In genomic region chr11:6015011-6015431, GRCm38 (mm10) we compare ENCODE assay signal across 18 mouse cellular contexts. TPM values are rescaled to one million over a fixed set of nuclear protein-coding genes. Genes with fewer than 3 reads are reported as not detected.
DNase-seq lines count a peak whose midpoint lies in the region; ATAC-seq lines count a peak whose summit lies in the region.
"Had no signal": no experiment of that assay in that cellular context is flagged by ENCODE, and none has a peak within 500 bp of the region (broad histone marks: within the 10 kb centered on the region; RNA-seq: fewer than 3 reads in every experiment).

No protein-coding gene starts in this region.

- no peak overlapping the region for H3K27ac ChIP-seq in forebrain, embryonic 16.5 days (ENCODE audit: low read length)
- H3K27ac ChIP-seq in heart, embryonic 12.5 days (ENCODE audit: poor library complexity, severe bottlenecking): no peak overlapping the region
- H3K27ac ChIP-seq: embryonic facial prominence, embryonic 13.5 days; forebrain, embryonic 10.5 days; hindbrain, embryonic 10.5 days; kidney, postnatal 0 days; liver, embryonic 13.5 days; neural tube, embryonic 12.5 days had no signal

- H3K27me3 ChIP-seq in forebrain, embryonic 16.5 days (replicated peaks; ENCODE audit: control insufficient read depth, insufficient read depth, low read length): no peaks in the 10 kb centered on the region
- no peaks in the 10 kb centered on the region; the same call in 1 of the 2 replicates for H3K27me3 ChIP-seq in heart, embryonic 12.5 days (replicated peaks)
- H3K27me3 ChIP-seq: embryonic facial prominence, embryonic 13.5 days; liver, embryonic 13.5 days; neural tube, embryonic 12.5 days had no signal

- peaks cover 27% of the 10 kb centered on the region for H3K4me1 ChIP-seq in forebrain, embryonic 16.5 days (replicated peaks; ENCODE audit: control insufficient read depth, insufficient read depth, low read length)
- no peaks in the 10 kb centered on the region for H3K4me1 ChIP-seq in heart, embryonic 12.5 days (replicated peaks)
- H3K4me1 ChIP-seq: embryonic facial prominence, embryonic 13.5 days; forebrain, embryonic 10.5 days; liver, embryonic 13.5 days; neural tube, embryonic 12.5 days had no signal

- no peak overlapping the region for H3K4me3 ChIP-seq in forebrain, embryonic 16.5 days (replicated peaks; ENCODE audit: low read length)
- H3K4me3 ChIP-seq in heart, embryonic 12.5 days: no peak overlapping the region
- H3K4me3 ChIP-seq: embryonic facial prominence, embryonic 13.5 days; forebrain, embryonic 10.5 days; hindbrain, embryonic 10.5 days; liver, embryonic 13.5 days; neural tube, embryonic 12.5 days had no signal

- peaks cover 3% of the 10 kb centered on the region for H3K36me3 ChIP-seq in forebrain, embryonic 16.5 days (ENCODE audit: control insufficient read depth, insufficient read depth)
- H3K36me3 ChIP-seq in heart, embryonic 12.5 days: no peaks in the 10 kb centered on the region
- H3K36me3 ChIP-seq: embryonic facial prominence, embryonic 13.5 days; forebrain, embryonic 10.5 days; hindbrain, embryonic 10.5 days; neural tube, embryonic 12.5 days had no signal

- no peaks in the 10 kb centered on the region for H3K9me3 ChIP-seq in forebrain, embryonic 16.5 days (ENCODE audit: control insufficient read depth, low read length)
- peaks cover 4% of the 10 kb centered on the region; the same call in 1 of the 2 replicates for H3K9me3 ChIP-seq in heart, embryonic 12.5 days (replicated peaks)
- H3K9me3 ChIP-seq: embryonic facial prominence, embryonic 13.5 days; forebrain, embryonic 10.5 days; hindbrain, embryonic 10.5 days; liver, embryonic 13.5 days; neural tube, embryonic 12.5 days had no signal

- peak; percentile 71; the same call in 1 of the 2 replicates for ATAC-seq in cerebellum, adult (ENCODE audit: insufficient number of reproducible peaks, low FRiP score, low TSS enrichment)
- no peak for ATAC-seq in forebrain, embryonic 16.5 days
- ATAC-seq in erythroid progenitor cell, adult 5-6 weeks (replicated peaks; ENCODE audit: low FRiP score, poor library complexity, severe bottlenecking): no peak
- no peak for ATAC-seq in heart, embryonic 12.5 days (ENCODE audit: insufficient number of reproducible peaks, low FRiP score)
- ATAC-seq: activated CD4-positive, CD25-positive, alpha-beta regulatory T cell, adult 4 months; intestine, embryonic 16.5 days; midbrain, embryonic 16.5 days had no signal

- no peak for DNase-seq in cerebellum, postnatal 4 days (ENCODE audit: low spot score in 2 of 2)
- peak; percentile 64 for DNase-seq in adrenal gland, adult 8-10 months
- peak; percentile 94 for DNase-seq in cerebellum, adult 11-12 months
- peak; percentile 81 for DNase-seq in cerebellum, postnatal 36 days
- DNase-seq: liver, embryonic 13.5 days; thymus, adult 18-20 months had no signal

- H3K4me2 ChIP-seq in forebrain, embryonic 16.5 days (ENCODE audit: low read length): no peak overlapping the region
- H3K4me2 ChIP-seq in heart, embryonic 12.5 days: no peak overlapping the region
- H3K4me2 ChIP-seq: embryonic facial prominence, embryonic 13.5 days; liver, embryonic 13.5 days; neural tube, embryonic 12.5 days had no signal

- no peak overlapping the region for H3K9ac ChIP-seq in forebrain, embryonic 16.5 days (replicated peaks; ENCODE audit: low read depth, low read length)
- no peak overlapping the region for H3K9ac ChIP-seq in heart, embryonic 12.5 days
- H3K9ac ChIP-seq: embryonic facial prominence, embryonic 13.5 days; liver, embryonic 13.5 days; neural tube, embryonic 12.5 days had no signal

- WGBS in forebrain, embryonic 16.5 days: 60% methylated on average over 6 of the region's 6 CpGs
- 61% methylated on average over 6 of the region's 6 CpGs for WGBS in heart, embryonic 12.5 days

RNA-seq across cellular contexts. Expression of gene Camk2b, which starts 51.1 kb away (rescaled TPM):
- total RNA-seq in adrenal gland, adult 8-10 months (2022): 10 to 100 TPM; 13.2 to 25.8 (median 20.0) TPM
- 163 and 171 TPM in 2 replicates for polyA plus RNA-seq in forebrain, embryonic 16.5 days (2015; fragmentation: Nextera tagmentation; extraction: Ambion mirVana)
- total RNA-seq in erythroid progenitor cell, adult 5-6 weeks (2015; ENCODE audit: low replicate concordance): not detected in 2 replicates
- total RNA-seq in erythroid progenitor cell, adult 5-6 weeks (2017; ENCODE audit: low replicate concordance): 0.77 TPM in 1 of 2 replicates, not detected in the other
- 2.2 and 2.5 TPM in 2 replicates for polyA plus RNA-seq in heart, embryonic 12.5 days (2016; fragmentation: Nextera tagmentation; extraction: Ambion mirVana)

RNA-seq across cellular contexts. Expression of gene Ykt6, which starts 59.5 kb away (rescaled TPM):
- 10 to 100 TPM; 73.5 to 98.2 (median 85.7) TPM for total RNA-seq in adrenal gland, adult 8-10 months (2022)
- 93.4 and 111 TPM in 2 replicates for polyA plus RNA-seq in forebrain, embryonic 16.5 days (2015; fragmentation: Nextera tagmentation; extraction: Ambion mirVana)
- total RNA-seq in erythroid progenitor cell, adult 5-6 weeks (2015; ENCODE audit: low replicate concordance): 8.3 and 10.9 TPM in 2 replicates
- 10.6 and 18.4 TPM in 2 replicates for total RNA-seq in erythroid progenitor cell, adult 5-6 weeks (2017; ENCODE audit: low replicate concordance)
- polyA plus RNA-seq in heart, embryonic 12.5 days (2016; fragmentation: Nextera tagmentation; extraction: Ambion mirVana): 41.6 and 42.0 TPM in 2 replicates

Comparison
In these comparisons a context has a peak if more than half of its experiments do, and no peak if none do; other contexts are left out.
1. DNase-seq: peak in adrenal gland, adult 8-10 months (single experiment), cerebellum, adult 11-12 months (single experiment) and cerebellum, postnatal 36 days (2 of 2); none in cerebellum, postnatal 4 days (0 of 2).
2. RNA of gene Camk2b, which starts 51.1 kb away (total RNA-seq): 13.2 to 25.8 TPM in adrenal gland, adult 8-10 months; 0.77 TPM in erythroid progenitor cell, adult 5-6 weeks; every median in the first group is over 4 times any median in the second.